In the genomic region with DNA sequence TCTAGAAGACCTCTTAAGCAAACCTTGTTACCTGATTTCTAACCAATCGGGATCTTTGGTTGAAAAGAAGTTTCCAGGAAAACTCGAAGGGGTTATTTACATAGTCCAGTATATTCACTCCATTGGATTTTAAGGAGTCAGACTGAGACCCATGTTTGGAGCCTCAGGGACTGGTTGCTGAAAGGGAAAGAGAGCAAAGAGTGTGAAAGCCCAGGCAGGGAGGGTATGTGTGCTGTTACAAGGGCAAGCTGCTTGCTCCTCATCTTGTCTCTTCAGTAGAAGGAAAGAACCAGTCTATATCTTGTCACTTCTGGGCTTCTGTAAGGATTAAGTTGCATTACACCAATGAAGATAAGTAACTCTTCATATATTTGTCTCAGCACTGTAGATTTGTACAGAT, we compare ENCODE assay signal across 8 mouse cellular contexts. TPM values are rescaled to one million over a fixed set of nuclear protein-coding genes. Genes with fewer than 3 reads are reported as not detected.
DNase-seq lines count a peak whose midpoint lies in the region; ATAC-seq lines count a peak whose summit lies in the region.

No protein-coding gene starts in this region.

- WGBS in neural tube, embryonic 11.5 days, result 15% methylated on average over 2 of the region's 2 CpGs
- 2% methylated on average over 2 of the region's 2 CpGs for WGBS in embryonic facial prominence, embryonic 15.5 days
- 13% methylated on average over 2 of the region's 2 CpGs for WGBS in limb, embryonic 12.5 days

- H3K4me1 ChIP-seq in neural tube, embryonic 11.5 days (ENCODE audit: control insufficient read depth, insufficient read depth, low read length), result peaks cover 6% of the 10 kb centered on the region; the same call in 1 of the 2 replicates
- H3K4me1 ChIP-seq in embryonic facial prominence, embryonic 15.5 days, result peaks cover 11% of the 10 kb centered on the region
- peaks cover 7% of the 10 kb centered on the region for H3K4me1 ChIP-seq in limb, embryonic 12.5 days (replicated peaks)

- intact Hi-C loops in gastrocnemius, postnatal 36 days (cut with DNase I), result no loop called here

- no peaks in the 10 kb centered on the region for H3K36me3 ChIP-seq in neural tube, embryonic 11.5 days (ENCODE audit: control insufficient read depth, insufficient read depth, low read length)
- no peaks in the 10 kb centered on the region for H3K36me3 ChIP-seq in embryonic facial prominence, embryonic 15.5 days
- no peaks in the 10 kb centered on the region for H3K36me3 ChIP-seq in limb, embryonic 12.5 days

- no peak for ATAC-seq in neural tube, embryonic 11.5 days (ENCODE audit: insufficient read depth, low FRiP score, low TSS enrichment)
- ATAC-seq in embryonic facial prominence, embryonic 15.5 days (ENCODE audit: insufficient number of reproducible peaks, low FRiP score, low TSS enrichment, low read depth), result no peak
- ATAC-seq in limb, embryonic 12.5 days (ENCODE audit: insufficient number of reproducible peaks, insufficient read depth, low FRiP score, low TSS enrichment, low read depth), result no peak

- no peak overlapping the region for H3K27ac ChIP-seq in neural tube, embryonic 11.5 days (ENCODE audit: low read depth, low read length)
- H3K27ac ChIP-seq in embryonic facial prominence, embryonic 15.5 days (replicated peaks), result no peak overlapping the region
- H3K27ac ChIP-seq in limb, embryonic 12.5 days, result no peak overlapping the region

- H3K4me3 ChIP-seq in neural tube, embryonic 11.5 days (ENCODE audit: low read depth, low read length), result peak overlapping the region; percentile 84
- peak overlapping the region; percentile 91 for H3K4me3 ChIP-seq in embryonic facial prominence, embryonic 15.5 days (replicated peaks)
- peak overlapping the region; percentile 86 for H3K4me3 ChIP-seq in limb, embryonic 12.5 days (replicated peaks)

- H3K9me3 ChIP-seq in neural tube, embryonic 11.5 days (ENCODE audit: control insufficient read depth, low read length), result no peaks in the 10 kb centered on the region
- H3K9me3 ChIP-seq in embryonic facial prominence, embryonic 15.5 days (replicated peaks), result no peaks in the 10 kb centered on the region
- no peaks in the 10 kb centered on the region for H3K9me3 ChIP-seq in limb, embryonic 12.5 days

- peak overlapping the region; percentile 90 for H3K9ac ChIP-seq in neural tube, embryonic 11.5 days (ENCODE audit: low read length)
- H3K9ac ChIP-seq in embryonic facial prominence, embryonic 15.5 days, result peak overlapping the region; percentile 70
- peak overlapping the region; percentile 85 for H3K9ac ChIP-seq in limb, embryonic 12.5 days (replicated peaks)

- DNase-seq in neural tube, embryonic 11.5 days (ENCODE audit: low spot score), result no peak
- no peak for DNase-seq in neural tube, embryonic 10.5 days (ENCODE audit: extremely low spot score, low spot score)
- peak; percentile 15 for DNase-seq in retina, embryonic 14.5 days (ENCODE audit: low spot score)
- DNase-seq in frontal cortex, postnatal 10 days (ENCODE audit: low spot score in 2 of 2), result no peak
- DNase-seq in gastrocnemius, postnatal 25 days, result no peak
- DNase-seq in gastrocnemius, postnatal 36 days, result no peak

- H3K4me2 ChIP-seq in neural tube, embryonic 11.5 days (ENCODE audit: low read depth), result peak overlapping the region; percentile 75
- H3K4me2 ChIP-seq in embryonic facial prominence, embryonic 15.5 days (replicated peaks), result peak overlapping the region; percentile 63
- H3K4me2 ChIP-seq in limb, embryonic 12.5 days, result peak overlapping the region; percentile 71

- no peaks in the 10 kb centered on the region for H3K27me3 ChIP-seq in neural tube, embryonic 11.5 days (ENCODE audit: control insufficient read depth, insufficient read depth, low read length)
- no peaks in the 10 kb centered on the region for H3K27me3 ChIP-seq in embryonic facial prominence, embryonic 15.5 days
- no peaks in the 10 kb centered on the region for H3K27me3 ChIP-seq in limb, embryonic 12.5 days

RNA-seq across cellular contexts. Expression of gene Myo9a, which starts 1.3 kb away (rescaled TPM):
- 22.2 and 24.5 TPM in 2 replicates for polyA plus RNA-seq in neural tube, embryonic 11.5 days (2014; fragmentation: Nextera tagmentation; extraction: Ambion mirVana)
- 13.1 and 13.9 TPM in 2 replicates for polyA plus RNA-seq in embryonic facial prominence, embryonic 15.5 days (2015; fragmentation: Nextera tagmentation; extraction: Ambion mirVana)
- 15.6 and 16.6 TPM in 2 replicates for polyA plus RNA-seq in limb, embryonic 12.5 days (2016; fragmentation: Nextera tagmentation; extraction: Ambion mirVana)
- 1 to 10 TPM; 7.8 to 9.6 TPM for total RNA-seq in gastrocnemius, postnatal 25 days (2021)
- 1 to 10 TPM; 7.4 to 8.3 TPM for total RNA-seq in gastrocnemius, postnatal 36 days (2021)

RNA-seq across cellular contexts. Expression of gene Senp8, which starts 1.5 kb away (rescaled TPM):
- polyA plus RNA-seq in neural tube, embryonic 11.5 days (2014; fragmentation: Nextera tagmentation; extraction: Ambion mirVana), result 19.8 and 22.0 TPM in 2 replicates
- 9.4 and 11.1 TPM in 2 replicates for polyA plus RNA-seq in embryonic facial prominence, embryonic 15.5 days (2015; fragmentation: Nextera tagmentation; extraction: Ambion mirVana)
- polyA plus RNA-seq in limb, embryonic 12.5 days (2016; fragmentation: Nextera tagmentation; extraction: Ambion mirVana), result 11.0 and 14.2 TPM in 2 replicates
- 1 to 10 TPM; 8.9 to 9.2 TPM for total RNA-seq in gastrocnemius, postnatal 25 days (2021)
- total RNA-seq in gastrocnemius, postnatal 36 days (2021), result 1 to 10 TPM; 8.1 to 9.8 TPM
